Mouse (Mus musculus) C2C12 (cell line): ENCODE data around the gene Tbcel. TPM values are rescaled to one million over a fixed set of nuclear protein-coding genes. Genes with fewer than 3 reads are reported as not detected.

Source experiments
- H3K27me3 ChIP-seq: one replicate; pipeline ENCODE4 v1.6.1; 2011; ENCODE audit not compliant: control insufficient read depth, insufficient read depth, insufficient read length
- H3K36me3 ChIP-seq: one replicate; pipeline ENCODE4 v1.6.1; 2011; ENCODE audit not compliant: control insufficient read depth, insufficient read depth
- H3K4me3 ChIP-seq: one replicate; pipeline ENCODE4 v1.5.1; 2011; ENCODE audit warnings: mild to moderate bottlenecking, control low read depth; ENCODE audit not compliant: poor library complexity, insufficient read depth, severe bottlenecking
- H3K79me2 ChIP-seq: one replicate; pipeline ENCODE4 v1.6.1; 2011; ENCODE audit not compliant: control insufficient read depth, insufficient read depth
- H3K79me3 ChIP-seq: one replicate; pipeline ENCODE4 v1.6.1; 2011; ENCODE audit warnings: low read depth, control low read depth
- H3ac ChIP-seq: one replicate; pipeline ENCODE3; 2011; ENCODE audit warnings: low read depth; ENCODE audit not compliant: control insufficient read depth, insufficient read length
- CEBPB ChIP-seq: IDR thresholded peaks from one replicate; pipeline ENCODE4 v1.6.1; 2011; ENCODE audit warnings: low read depth, mild to moderate bottlenecking, control low read depth, moderate library complexity
- CTCF ChIP-seq: IDR thresholded peaks from one replicate; pipeline ENCODE4 v1.5.1; 2011; ENCODE audit not compliant: control insufficient read depth, insufficient read depth, insufficient read length
- FOSL1 ChIP-seq: IDR thresholded peaks from one replicate; pipeline ENCODE4 v1.8.0; 2011; ENCODE audit warnings: mild to moderate bottlenecking, low read length; ENCODE audit not compliant: poor library complexity, insufficient read depth, severe bottlenecking
- MAX ChIP-seq: IDR thresholded peaks from one replicate; pipeline ENCODE4 v1.6.1; 2011; ENCODE audit warnings: mild to moderate bottlenecking, control low read depth
- MYOD1 ChIP-seq: IDR thresholded peaks from one replicate; pipeline ENCODE4 v1.6.1; 2011; ENCODE audit warnings: low read depth; ENCODE audit not compliant: control insufficient read depth, insufficient read length
- MYOG ChIP-seq: IDR thresholded peaks from one replicate; pipeline ENCODE4 v1.6.1; 2011; ENCODE audit not compliant: control insufficient read depth, insufficient read length; ENCODE audit errors: extremely low read depth
- USF1 ChIP-seq: IDR thresholded peaks from one replicate; pipeline ENCODE4 v1.6.1; 2011; ENCODE audit warnings: low read depth, mild to moderate bottlenecking, control low read depth, moderate library complexity
- microRNA-seq: library from miRNA; unstranded; fragments of <30 nt; microRNA quantifications from one replicate; pipeline ENCODE4, GENCODE M21; 2019; ENCODE audit warnings: borderline microRNAs expressed
- polyA plus RNA-seq: library from polyadenylated mRNA; unstranded; fragments of >200 nt; fragmentation: generic; extraction: Trizol; gene quantifications from one replicate; pipeline ENCODE4 v1.2.1, GENCODE M21; 2012; ENCODE audit warnings: missing spikeins

Gene Tbcel
- polyA plus RNA-seq, 1 experiment = 5.3 TPM

GRCm38 (mm10) chr9:42371670-42372368, 135.8 kb downstream of the Tbcel start:
- H3K36me3 ChIP-seq = no peaks in the 10 kb centered on the region
- H3K79me3 ChIP-seq = no peaks in the 10 kb centered on the region
- no peak overlapping the region for H3ac ChIP-seq
- H3K27me3 ChIP-seq = peaks cover 18% of the 10 kb centered on the region
- H3K4me3 ChIP-seq = no peak overlapping the region
- H3K79me2 ChIP-seq = no peaks in the 10 kb centered on the region
- TF ChIP-seq CEBPB = no peak
- TF ChIP-seq MYOD1 = no peak
- no peak for TF ChIP-seq MAX
- no peak for TF ChIP-seq USF1
- TF ChIP-seq MYOG = no peak
- TF ChIP-seq CTCF = no peak
- TF ChIP-seq FOSL1 = no peak

Small RNA genes within 50 kb of the gene (microRNA-seq; reads per million reads assigned to microRNA genes)
- gene Gm44311 = not detected

Other genes starting within 250 kb of the Tbcel start
- 17.1 TPM for gene Sc5d, start 243.6 kb downstream of the Tbcel start, polyA plus RNA-seq
- gene Tecta, start 107.9 kb downstream of the Tbcel start, polyA plus RNA-seq = 0.01 TPM